ENCODE assay signal across 23 mouse cellular contexts in genomic region chr10:97093886-97094285, GRCm38 (mm10).
DNase-seq lines count a peak whose midpoint lies in the region; ATAC-seq and TF ChIP-seq lines count a peak whose summit lies in the region.
"Had no signal": no experiment of that assay in that cellular context is flagged by ENCODE, and none has a peak within 500 bp of the region (broad histone marks: within the 10 kb centered on the region; RNA-seq: fewer than 3 reads in every experiment).

No protein-coding gene starts in this region.

- no peak overlapping the region for H3K4me2 ChIP-seq in kidney, embryonic 15.5 days
- H3K4me2 ChIP-seq in midbrain, embryonic 15.5 days: no peak overlapping the region
- H3K4me2 ChIP-seq: embryonic facial prominence, embryonic 13.5 days had no signal

- H3K27me3 ChIP-seq in kidney, embryonic 15.5 days: no peaks in the 10 kb centered on the region
- no peaks in the 10 kb centered on the region for H3K27me3 ChIP-seq in Patski
- no peaks in the 10 kb centered on the region for H3K27me3 ChIP-seq in midbrain, embryonic 15.5 days (replicated peaks)
- H3K27me3 ChIP-seq: embryonic facial prominence, embryonic 13.5 days had no signal

- no peaks in the 10 kb centered on the region for H3K9me3 ChIP-seq in kidney, embryonic 15.5 days (replicated peaks)
- H3K9me3 ChIP-seq in midbrain, embryonic 15.5 days: no peaks in the 10 kb centered on the region
- H3K9me3 ChIP-seq: embryonic facial prominence, embryonic 13.5 days; forebrain, embryonic 10.5 days; G1E had no signal

- no peak for DNase-seq in kidney, adult 11 months
- DNase-seq in Patski (ENCODE audit: low read depth, low spot score): peak; percentile 48
- DNase-seq in mesoderm, embryonic 11.5 days (ENCODE audit: low read depth, low spot score): peak; percentile 6
- DNase-seq in kidney, postnatal 36 days: no peak
- no peak for DNase-seq in ovary, adult 18-20 months (ENCODE audit: low spot score)
- DNase-seq: adrenal gland, adult 8-10 months; adrenal gland, postnatal 36 days; cerebellum, adult 2 months; cerebellum, postnatal 10 days; gastrocnemius, adult 2 months; gastrocnemius, postnatal 25 days; heart, postnatal 10 days had no signal

- WGBS in kidney, embryonic 15.5 days: 50% methylated on average over 3 of the region's 3 CpGs
- WGBS in midbrain, embryonic 15.5 days: 17% methylated on average over 3 of the region's 3 CpGs

- ATAC-seq in kidney, embryonic 15.5 days (replicated peaks; ENCODE audit: low FRiP score): 0 out of 2 replicates have a peak, but pooled peaks have one; percentile 12
- peak; percentile 97 for ATAC-seq in Patski
- ATAC-seq in megakaryocyte progenitor cell, adult 5-6 weeks (replicated peaks; ENCODE audit: poor library complexity): no peak
- ATAC-seq in midbrain, embryonic 15.5 days (replicated peaks): no peak
- ATAC-seq: CD4-positive, CD25-positive, alpha-beta regulatory T cell, adult 4 months; forebrain, embryonic 14.5 days; hindbrain, embryonic 16.5 days; inflammation-experienced regulatory T-cells, adult 6 months; intestine, postnatal 0 days had no signal

- no peak overlapping the region for H3K4me3 ChIP-seq in kidney, embryonic 15.5 days (replicated peaks)
- H3K4me3 ChIP-seq in midbrain, embryonic 15.5 days: no peak overlapping the region
- H3K4me3 ChIP-seq: embryonic facial prominence, embryonic 13.5 days; forebrain, embryonic 10.5 days; gastrocnemius, adult 2 months had no signal

- H3K36me3 ChIP-seq in kidney, embryonic 15.5 days: no peaks in the 10 kb centered on the region
- no peaks in the 10 kb centered on the region for H3K36me3 ChIP-seq in midbrain, embryonic 15.5 days (replicated peaks)
- H3K36me3 ChIP-seq: embryonic facial prominence, embryonic 13.5 days; forebrain, embryonic 10.5 days; G1E had no signal

- H3K4me1 ChIP-seq in kidney, embryonic 15.5 days: no peaks in the 10 kb centered on the region
- 0 out of 2 replicates have a peak, but pooled peaks cover 3% of the 10 kb centered on the region for H3K4me1 ChIP-seq in midbrain, embryonic 15.5 days
- H3K4me1 ChIP-seq: embryonic facial prominence, embryonic 13.5 days had no signal

- POLR2A ChIA-PET in Patski (lab: Charles Lee): no interaction called here

- in situ Hi-C loops in Patski (cut with MboI; ENCODE audit: low pct_unique_long_range_greater_than_20kb): no loop called here

- CTCF ChIA-PET in Patski (lab: Charles Lee): no interaction called here

- H3K27ac ChIP-seq in kidney, embryonic 15.5 days: no peak overlapping the region
- no peak overlapping the region for H3K27ac ChIP-seq in midbrain, embryonic 15.5 days
- H3K27ac ChIP-seq: embryonic facial prominence, embryonic 13.5 days; forebrain, embryonic 10.5 days; gastrocnemius, adult 2 months had no signal

- H3K9ac ChIP-seq in kidney, embryonic 15.5 days: no peak overlapping the region
- no peak overlapping the region for H3K9ac ChIP-seq in midbrain, embryonic 15.5 days
- H3K9ac ChIP-seq: embryonic facial prominence, embryonic 13.5 days had no signal

- no peak for TF ChIP-seq CTCF in Patski (IDR thresholded peaks at IDR 0.05)

Comparison
In these comparisons a context has a peak if more than half of its experiments do, and no peak if none do; other contexts are left out.
1. ATAC-seq: peak in kidney, embryonic 15.5 days (single experiment) and Patski (single experiment); none in megakaryocyte progenitor cell, adult 5-6 weeks (single experiment) and midbrain, embryonic 15.5 days (single experiment).
2. DNase-seq: peak in Patski (single experiment) and mesoderm, embryonic 11.5 days (single experiment); none in kidney, adult 11 months (single experiment), kidney, postnatal 36 days (0 of 2) and ovary, adult 18-20 months (single experiment).